Comparison of ENCODE assay signal across 22 mouse cellular contexts in the genomic region with DNA sequence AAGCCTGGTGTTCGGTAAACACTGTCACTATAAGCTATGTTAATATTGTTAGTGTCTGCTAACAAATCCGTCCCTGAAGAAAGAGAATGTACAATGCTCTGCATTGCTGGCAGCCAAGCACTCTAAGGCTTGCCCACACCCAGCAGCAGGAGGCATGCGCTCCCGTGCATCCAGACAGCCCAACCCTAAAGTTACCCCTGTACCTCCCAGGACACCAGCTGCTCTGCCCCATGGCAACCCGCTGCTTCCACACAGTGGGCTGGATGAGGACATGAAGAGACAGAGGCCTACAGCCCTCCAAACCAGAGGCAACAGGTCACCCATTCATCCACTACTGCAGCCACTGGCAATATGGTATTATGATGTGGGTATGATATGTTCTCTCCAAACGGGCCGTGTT.
DNase-seq lines count a peak whose midpoint lies in the region; ATAC-seq and TF ChIP-seq lines count a peak whose summit lies in the region.
"Had no signal": no experiment of that assay in that cellular context is flagged by ENCODE, and none has a peak within 500 bp of the region (broad histone marks: within the 10 kb centered on the region; RNA-seq: fewer than 3 reads in every experiment).

No protein-coding gene starts in this region.

- peaks cover 29% of the 10 kb centered on the region for H3K4me1 ChIP-seq in hindbrain, embryonic 13.5 days (replicated peaks)
- H3K4me1 ChIP-seq in hindbrain, embryonic 10.5 days (replicated peaks): peaks cover 25% of the 10 kb centered on the region
- peaks cover 15% of the 10 kb centered on the region; the same call in 1 of the 2 replicates for H3K4me1 ChIP-seq in lung, embryonic 16.5 days (replicated peaks; ENCODE audit: control insufficient read depth, insufficient read depth, low read length)
- no peaks in the 10 kb centered on the region for H3K4me1 ChIP-seq in forebrain, postnatal 0 days (ENCODE audit: insufficient read depth)
- no peaks in the 10 kb centered on the region for H3K4me1 ChIP-seq in midbrain, postnatal 0 days (ENCODE audit: insufficient read depth, low read length)
- H3K4me1 ChIP-seq: liver, embryonic 12.5 days had no signal

- H3K4me2 ChIP-seq in hindbrain, embryonic 13.5 days: no peak overlapping the region
- H3K4me2 ChIP-seq in lung, embryonic 16.5 days (ENCODE audit: low read depth, low read length): no peak overlapping the region
- H3K4me2 ChIP-seq in forebrain, postnatal 0 days (ENCODE audit: low read depth): no peak overlapping the region
- no peak overlapping the region for H3K4me2 ChIP-seq in midbrain, postnatal 0 days (ENCODE audit: low read depth, low read length, poor library complexity, severe bottlenecking)
- H3K4me2 ChIP-seq: heart, embryonic 12.5 days; liver, embryonic 12.5 days had no signal

- peak overlapping the region; percentile 13 for H3K27ac ChIP-seq in hindbrain, embryonic 13.5 days
- H3K27ac ChIP-seq in hindbrain, embryonic 10.5 days: no peak overlapping the region
- peak overlapping the region; percentile 31; the same call in 1 of the 2 replicates for H3K27ac ChIP-seq in lung, embryonic 16.5 days (ENCODE audit: low read length)
- H3K27ac ChIP-seq in forebrain, postnatal 0 days (ENCODE audit: low read depth, low read length): no peak overlapping the region
- 0 out of 2 replicates have a peak overlapping the region, but pooled peaks have one; percentile 18 for H3K27ac ChIP-seq in midbrain, postnatal 0 days (ENCODE audit: low read depth, low read length)
- H3K27ac ChIP-seq: gastrocnemius, adult 2 months; liver, embryonic 12.5 days; stomach, postnatal 0 days had no signal

- WGBS in hindbrain, embryonic 13.5 days: 76% methylated on average over 7 of the region's 7 CpGs
- WGBS in hindbrain, embryonic 10.5 days: 91% methylated on average over 7 of the region's 7 CpGs
- WGBS in lung, embryonic 16.5 days: 75% methylated on average over 7 of the region's 7 CpGs
- 59% methylated on average over 7 of the region's 7 CpGs for WGBS in forebrain, postnatal 0 days
- 60% methylated on average over 7 of the region's 7 CpGs for WGBS in midbrain, postnatal 0 days

- no peak overlapping the region for H3K9ac ChIP-seq in hindbrain, embryonic 13.5 days
- H3K9ac ChIP-seq in lung, embryonic 16.5 days (ENCODE audit: low read length): no peak overlapping the region
- no peak overlapping the region for H3K9ac ChIP-seq in forebrain, postnatal 0 days
- H3K9ac ChIP-seq in midbrain, postnatal 0 days (replicated peaks; ENCODE audit: low read length, poor library complexity, severe bottlenecking): no peak overlapping the region
- H3K9ac ChIP-seq: heart, embryonic 12.5 days; liver, embryonic 12.5 days had no signal

- DNase-seq in hindbrain, embryonic 10.5 days (ENCODE audit: low spot score): no peak
- DNase-seq in lung, postnatal 14 days: no peak
- no peak for DNase-seq in forebrain, postnatal 0 days
- DNase-seq in midbrain, postnatal 0 days (ENCODE audit: low spot score): peak; percentile 17
- no peak for DNase-seq in gastrocnemius, postnatal 14 days
- DNase-seq: adrenal gland, postnatal 36 days; B cell, adult 2 months; cerebellum, adult 18-20 months; cerebellum, postnatal 36 days; gastrocnemius, adult 2 months; heart, postnatal 14 days; kidney, adult 2 months; kidney, postnatal 25 days; retina, postnatal 1 day; thymus, postnatal 14 days had no signal

- no peak for TF ChIP-seq CTCF in forebrain, postnatal 0 days (IDR thresholded peaks at IDR 0.05; ENCODE audit: low read depth)
- no peak for TF ChIP-seq CTCF in midbrain, postnatal 0 days (IDR thresholded peaks at IDR 0.05)

- H3K27me3 ChIP-seq in hindbrain, embryonic 13.5 days: no peaks in the 10 kb centered on the region
- H3K27me3 ChIP-seq in hindbrain, embryonic 10.5 days (ENCODE audit: insufficient read depth, poor library complexity, severe bottlenecking): no peaks in the 10 kb centered on the region
- H3K27me3 ChIP-seq in lung, embryonic 16.5 days (ENCODE audit: control insufficient read depth, insufficient read depth, low read depth, low read length): no peaks in the 10 kb centered on the region
- H3K27me3 ChIP-seq in forebrain, postnatal 0 days (ENCODE audit: insufficient read depth, low read length): no peaks in the 10 kb centered on the region
- no peaks in the 10 kb centered on the region for H3K27me3 ChIP-seq in midbrain, postnatal 0 days (ENCODE audit: insufficient read depth, low read length)
- H3K27me3 ChIP-seq: heart, embryonic 12.5 days; liver, embryonic 12.5 days had no signal

- no peaks in the 10 kb centered on the region for H3K9me3 ChIP-seq in hindbrain, embryonic 13.5 days
- no peaks in the 10 kb centered on the region for H3K9me3 ChIP-seq in hindbrain, embryonic 10.5 days
- H3K9me3 ChIP-seq in lung, embryonic 16.5 days (ENCODE audit: control insufficient read depth, low read length): no peaks in the 10 kb centered on the region
- H3K9me3 ChIP-seq in forebrain, postnatal 0 days (ENCODE audit: low read length): no peaks in the 10 kb centered on the region
- no peaks in the 10 kb centered on the region for H3K9me3 ChIP-seq in midbrain, postnatal 0 days (ENCODE audit: low read length)
- H3K9me3 ChIP-seq: heart, embryonic 12.5 days; liver, embryonic 12.5 days had no signal

- H3K36me3 ChIP-seq in hindbrain, embryonic 13.5 days: peaks cover 65% of the 10 kb centered on the region
- H3K36me3 ChIP-seq in hindbrain, embryonic 10.5 days: peaks cover 86% of the 10 kb centered on the region
- peaks cover 2% of the 10 kb centered on the region; the same call in 1 of the 2 replicates for H3K36me3 ChIP-seq in lung, embryonic 16.5 days (ENCODE audit: control insufficient read depth, insufficient read depth, low read length)
- peaks cover 30% of the 10 kb centered on the region for H3K36me3 ChIP-seq in forebrain, postnatal 0 days (ENCODE audit: insufficient read depth)
- peaks cover 32% of the 10 kb centered on the region for H3K36me3 ChIP-seq in midbrain, postnatal 0 days (ENCODE audit: insufficient read depth, low read length)
- H3K36me3 ChIP-seq: liver, embryonic 12.5 days had no signal

- H3K4me3 ChIP-seq in hindbrain, embryonic 13.5 days: no peak overlapping the region
- no peak overlapping the region for H3K4me3 ChIP-seq in hindbrain, embryonic 10.5 days
- H3K4me3 ChIP-seq in lung, embryonic 16.5 days (ENCODE audit: low read length): no peak overlapping the region
- H3K4me3 ChIP-seq in forebrain, postnatal 0 days (ENCODE audit: low read depth, low read length): no peak overlapping the region
- no peak overlapping the region for H3K4me3 ChIP-seq in midbrain, postnatal 0 days (ENCODE audit: low read depth, low read length)
- H3K4me3 ChIP-seq: gastrocnemius, adult 2 months; heart, embryonic 12.5 days; liver, embryonic 12.5 days had no signal

- intact Hi-C loops in gastrocnemius, postnatal 14 days (cut with DNase I; ENCODE audit: low total_unique reads): no loop called here

- no peak for ATAC-seq in hindbrain, embryonic 13.5 days (ENCODE audit: low FRiP score)
- no peak for ATAC-seq in lung, embryonic 16.5 days (ENCODE audit: low read depth)
- ATAC-seq in forebrain, postnatal 0 days: peak; percentile 55
- no peak for ATAC-seq in midbrain, postnatal 0 days (ENCODE audit: low FRiP score)
- no peak for ATAC-seq in monocyte, adult 5-6 weeks (replicated peaks; ENCODE audit: insufficient number of reproducible peaks, low FRiP score, low TSS enrichment, poor library complexity, severe bottlenecking)
- ATAC-seq: inflammation-experienced regulatory T-cells, adult 6 months; liver, embryonic 12.5 days had no signal

Comparison
In these comparisons a context has a peak if more than half of its experiments do, and no peak if none do; other contexts are left out.
1. H3K27ac ChIP-seq: peak in hindbrain, embryonic 13.5 days (single experiment), lung, embryonic 16.5 days (single experiment) and midbrain, postnatal 0 days (single experiment); none in hindbrain, embryonic 10.5 days (single experiment) and forebrain, postnatal 0 days (single experiment).